Mouse (Mus musculus): ENCODE measurements at regions not wholly inside any gene's neighbourhood (a gene's known extent, or its start where the extent isn't known, plus 50 kb on each side); places are given as distances from the start of the nearest gene placed in this dataset.
"Not testable (repeated sequence)": the region's sequence is repeated elsewhere in the genome, so short reads cannot be mapped to it uniquely, and the experiment has no call there.

GRCm38 (mm10) chr2:135525779-135526178 is 133.0 kb upstream of the Plcb4 start:
- peak; percentile 78 for DNase-seq (ENCODE audit: low read depth)

- peak; percentile 29 for DNase-seq (ENCODE audit: low read depth)
Observed at GRCm38 (mm10) chr2:135529619-135530018, 129.2 kb upstream of the Plcb4 start.

GRCm38 (mm10) chr2:135536303-135536871 is 122.4 kb upstream of the Plcb4 start:
- no peak for DNase-seq (ENCODE audit: low read depth)

- peak; percentile 25 for DNase-seq (ENCODE audit: low read depth)
Observed at GRCm38 (mm10) chr2:135538022-135538421, 120.8 kb upstream of the Plcb4 start.

- no peak for DNase-seq (ENCODE audit: low read depth)
Observed at GRCm38 (mm10) chr2:135541058-135541457, 117.8 kb upstream of the Plcb4 start.

GRCm38 (mm10) chr2:135541930-135542329 is 116.9 kb upstream of the Plcb4 start:
- no peak for DNase-seq (ENCODE audit: low read depth)

- no peak for DNase-seq (ENCODE audit: low read depth)
Observed at GRCm38 (mm10) chr2:135544882-135545281, 113.9 kb upstream of the Plcb4 start.

- DNase-seq (ENCODE audit: low read depth): no peak
Observed at GRCm38 (mm10) chr2:135547966-135548365, 110.8 kb upstream of the Plcb4 start.

GRCm38 (mm10) chr2:135553031-135553430 is 105.8 kb upstream of the Plcb4 start:
- no peak for DNase-seq (ENCODE audit: low read depth)

- not testable (repeated sequence) for DNase-seq (ENCODE audit: low read depth)
Observed at GRCm38 (mm10) chr2:135558026-135558425, 100.8 kb upstream of the Plcb4 start.

GRCm38 (mm10) chr2:135559328-135559727 is 99.5 kb upstream of the Plcb4 start:
- no peak for DNase-seq (ENCODE audit: low read depth)

- DNase-seq (ENCODE audit: low read depth): no peak
Observed at GRCm38 (mm10) chr2:135559933-135560710, 98.7 kb upstream of the Plcb4 start.

- no peak for DNase-seq (ENCODE audit: low read depth)
Observed at GRCm38 (mm10) chr2:135560856-135561255, 98.0 kb upstream of the Plcb4 start.

- no peak for DNase-seq (ENCODE audit: low read depth)
Observed at GRCm38 (mm10) chr2:135561716-135562115, 97.1 kb upstream of the Plcb4 start.

GRCm38 (mm10) chr2:135562140-135562890 is 96.5 kb upstream of the Plcb4 start:
- peak; percentile 90 for DNase-seq (ENCODE audit: low read depth)

GRCm38 (mm10) chr2:135564231-135564630 is 94.6 kb upstream of the Plcb4 start:
- DNase-seq (ENCODE audit: low read depth): no peak

GRCm38 (mm10) chr2:135568350-135568749 is 90.5 kb upstream of the Plcb4 start:
- DNase-seq (ENCODE audit: low read depth): no peak

- no peak for DNase-seq (ENCODE audit: low read depth)
Observed at GRCm38 (mm10) chr2:135571599-135571998, 87.2 kb upstream of the Plcb4 start.

GRCm38 (mm10) chr2:135577228-135577627 is 81.6 kb upstream of the Plcb4 start:
- no peak for DNase-seq (ENCODE audit: low read depth)

- no peak for DNase-seq (ENCODE audit: low read depth)
Observed at GRCm38 (mm10) chr2:135578135-135578534, 80.7 kb upstream of the Plcb4 start.

- no peak for DNase-seq (ENCODE audit: low read depth)
Observed at GRCm38 (mm10) chr2:135579514-135579913, 79.3 kb upstream of the Plcb4 start.

- DNase-seq (ENCODE audit: low read depth): no peak
Observed at GRCm38 (mm10) chr2:135580051-135580450, 78.8 kb upstream of the Plcb4 start.

- no peak for DNase-seq (ENCODE audit: low read depth)
Observed at GRCm38 (mm10) chr2:135582341-135582740, 76.5 kb upstream of the Plcb4 start.
